Mouse (Mus musculus) ES-E14 (cell line): ENCODE data around the gene Baiap2.

Source experiments
- CHD2 ChIP-seq: IDR thresholded peaks from 2 replicates; pipeline ENCODE4 v1.6.1; 2014; ENCODE audit warnings: mild to moderate bottlenecking, low read depth, low read length, inconsistent platforms
- MAFK ChIP-seq: IDR thresholded peaks from 2 replicates; pipeline ENCODE4 v1.6.1; 2014; ENCODE audit warnings: mild to moderate bottlenecking, low read depth, low read length, inconsistent platforms; ENCODE audit not compliant: insufficient read depth

GRCm38 (mm10) chr11:119958856-119959255 lies 16.3 kb downstream of the Baiap2 start:
- no peak for TF ChIP-seq CHD2
- TF ChIP-seq MAFK, result no peak
